Mouse (Mus musculus): ENCODE results near the gene Dagla. TPM values are rescaled to one million over a fixed set of nuclear protein-coding genes. Genes with fewer than 3 reads are reported as not detected.

Gene Dagla
- polyA plus RNA-seq, 1 experiment from 2014 or later, result 2.2 TPM

- Histone ChIP-seq H3K4me1 (peaks cover 21% of the 10 kb centered on the region), H3K9me3 (no peaks in the 10 kb centered on the region), H3K36me3 (replicated peaks) (no peaks in the 10 kb centered on the region), H3K27ac (replicated peaks) (no peak overlapping the region), H3K27me3 (replicated peaks; ENCODE audit: low read depth, poor library complexity, severe bottlenecking) (peaks cover 44% of the 10 kb centered on the region), H3K4me3 (no peak overlapping the region)
- no peak for DNase-seq (ENCODE audit: low spot score)
- 83% methylated on average over 12 of the region's 12 CpGs for WGBS
These were observed 963 bp upstream of the Dagla start for GRCm38 (mm10) chr19:10305640-10306039.

DNA sequence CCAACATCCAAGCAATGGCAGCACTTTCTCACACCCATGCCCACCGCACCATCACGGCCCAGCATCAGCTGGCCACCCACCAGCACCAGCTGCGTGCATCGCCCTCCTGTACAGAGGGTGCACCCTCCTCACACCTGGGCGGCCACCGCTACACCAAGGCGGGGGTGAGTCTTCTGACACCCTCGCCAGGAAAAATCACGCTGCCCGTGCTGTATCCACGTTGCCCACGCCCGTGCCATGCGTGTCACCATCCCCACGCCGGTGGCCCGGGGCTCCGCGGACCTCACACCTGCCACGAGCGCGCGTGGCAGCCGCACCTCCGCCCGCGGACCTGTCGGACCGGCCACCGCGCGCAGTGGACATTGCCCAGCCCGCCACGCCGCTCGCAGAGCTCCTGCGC, 282 bp downstream of the Dagla start:
- 9% methylated on average over 37 of the region's 37 CpGs for WGBS
- Histone ChIP-seq H3K4me1 (peaks cover 21% of the 10 kb centered on the region), H3K4me3 (peak overlapping the region; percentile 75), H3K27me3 (replicated peaks; ENCODE audit: low read depth, poor library complexity, severe bottlenecking) (peaks cover 44% of the 10 kb centered on the region), H3K9me3 (no peaks in the 10 kb centered on the region), H3K27ac (replicated peaks) (peak overlapping the region; percentile 84), H3K36me3 (replicated peaks) (no peaks in the 10 kb centered on the region)
- DNase-seq (ENCODE audit: low spot score), result no peak

- Histone ChIP-seq H3K36me3 (replicated peaks) (no peaks in the 10 kb centered on the region), H3K9me3 (no peaks in the 10 kb centered on the region), H3K4me1 (peaks cover 18% of the 10 kb centered on the region), H3K27me3 (replicated peaks; ENCODE audit: low read depth, poor library complexity, severe bottlenecking) (peaks cover 44% of the 10 kb centered on the region), H3K27ac (replicated peaks) (no peak overlapping the region), H3K4me3 (no peak overlapping the region)
- DNase-seq (ENCODE audit: low spot score), result no peak
- WGBS, result 88% methylated on average over 3 of the region's 3 CpGs
These were observed 1.8 kb downstream of the Dagla start for GRCm38 (mm10) chr19:10302852-10303251.

GRCm38 (mm10) chr19:10301866-10302356, 2.8 kb downstream of the Dagla start:
- Histone ChIP-seq H3K4me3 (no peak overlapping the region), H3K27me3 (replicated peaks; ENCODE audit: low read depth, poor library complexity, severe bottlenecking) (peaks cover 44% of the 10 kb centered on the region), H3K4me1 (peaks cover 28% of the 10 kb centered on the region), H3K27ac (replicated peaks) (no peak overlapping the region), H3K36me3 (replicated peaks) (no peaks in the 10 kb centered on the region), H3K9me3 (no peaks in the 10 kb centered on the region)
- no peak for DNase-seq (ENCODE audit: low spot score)
- WGBS, result 88% methylated on average over 4 of the region's 4 CpGs

DNA sequence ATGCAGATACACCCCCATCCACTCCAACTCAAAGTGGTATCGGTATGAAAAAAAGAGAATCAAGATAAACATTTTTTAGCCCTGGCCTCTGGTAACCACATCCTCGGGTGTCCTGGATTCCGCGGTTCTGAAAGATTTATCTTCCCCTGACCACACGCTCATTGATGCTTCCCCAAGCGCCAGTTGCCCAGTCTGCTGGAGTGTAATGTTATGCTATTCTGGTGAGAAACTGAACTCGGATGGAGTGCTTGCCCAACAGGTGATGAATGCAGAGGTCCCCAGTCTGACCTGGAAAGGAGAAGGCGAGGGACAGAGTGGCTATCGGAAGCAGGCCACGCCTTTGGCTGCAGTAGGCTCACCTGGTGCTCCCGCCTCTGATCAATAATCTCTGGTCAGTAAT, 3.4 kb downstream of the Dagla start:
- 86% methylated on average over 11 of the region's 11 CpGs for WGBS
- peaks cover 34% of the 10 kb centered on the region for H3K4me1 ChIP-seq
- no peak overlapping the region for H3K4me3 ChIP-seq
- no peaks in the 10 kb centered on the region for H3K36me3 ChIP-seq (replicated peaks)
- H3K27ac ChIP-seq (replicated peaks), result no peak overlapping the region
- no peaks in the 10 kb centered on the region for H3K9me3 ChIP-seq
- peaks cover 43% of the 10 kb centered on the region for H3K27me3 ChIP-seq (replicated peaks; ENCODE audit: low read depth, poor library complexity, severe bottlenecking)
- no peak for DNase-seq (ENCODE audit: low spot score)

DNA sequence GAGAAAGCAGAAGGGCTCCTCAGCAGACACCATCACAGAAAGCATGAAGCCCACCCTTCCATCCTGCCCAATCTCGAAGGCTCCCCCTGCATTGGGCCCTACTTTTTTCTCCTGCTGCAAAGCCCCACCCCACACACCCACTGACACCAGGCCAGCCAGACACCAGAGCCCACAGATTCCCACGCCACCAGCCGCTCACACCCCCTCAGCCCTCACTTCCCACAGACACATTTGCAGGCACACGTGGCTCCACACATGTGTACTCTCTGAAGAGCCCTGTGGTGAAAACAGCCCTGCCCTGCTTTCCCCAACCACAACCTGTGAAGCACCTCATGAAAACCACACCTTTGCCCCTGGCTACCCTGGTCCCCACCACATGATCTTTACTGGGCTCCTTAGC, 3.9 kb downstream of the Dagla start:
- Histone ChIP-seq H3K4me1 (peaks cover 39% of the 10 kb centered on the region), H3K36me3 (replicated peaks) (no peaks in the 10 kb centered on the region), H3K27me3 (replicated peaks; ENCODE audit: low read depth, poor library complexity, severe bottlenecking) (peaks cover 39% of the 10 kb centered on the region), H3K4me3 (no peak overlapping the region), H3K27ac (replicated peaks) (no peak overlapping the region), H3K9me3 (no peaks in the 10 kb centered on the region)
- 91% methylated on average over 4 of the region's 4 CpGs for WGBS
- DNase-seq (ENCODE audit: low spot score), result no peak

DNA sequence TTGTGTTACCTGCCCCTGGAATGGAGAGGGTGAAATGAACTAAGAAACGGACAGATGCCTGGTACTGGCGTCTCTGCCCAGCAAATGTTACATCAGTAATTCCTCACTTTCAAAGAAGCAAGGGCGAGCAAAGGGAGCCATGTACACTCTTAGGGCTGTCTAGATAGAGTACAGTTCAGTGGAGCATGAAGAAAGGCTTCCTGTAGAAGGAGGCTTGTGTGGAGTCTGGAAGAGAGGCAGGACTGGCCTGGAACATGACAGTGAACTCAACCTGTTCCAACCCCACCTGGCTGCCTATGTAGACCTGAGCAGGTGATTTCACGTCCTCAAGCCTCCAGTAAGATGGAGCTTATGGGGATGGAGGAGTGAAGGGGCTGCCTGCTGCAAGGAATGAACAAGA, 6.4 kb downstream of the Dagla start:
- WGBS, result 74% methylated on average over 4 of the region's 4 CpGs
- DNase-seq (ENCODE audit: low spot score), result no peak
- H3K27me3 ChIP-seq (replicated peaks; ENCODE audit: low read depth, poor library complexity, severe bottlenecking), result peaks cover 23% of the 10 kb centered on the region
- no peaks in the 10 kb centered on the region for H3K36me3 ChIP-seq (replicated peaks)
- peaks cover 42% of the 10 kb centered on the region for H3K4me1 ChIP-seq
- no peaks in the 10 kb centered on the region for H3K9me3 ChIP-seq
- no peak overlapping the region for H3K4me3 ChIP-seq
- H3K27ac ChIP-seq (replicated peaks), result no peak overlapping the region

DNA sequence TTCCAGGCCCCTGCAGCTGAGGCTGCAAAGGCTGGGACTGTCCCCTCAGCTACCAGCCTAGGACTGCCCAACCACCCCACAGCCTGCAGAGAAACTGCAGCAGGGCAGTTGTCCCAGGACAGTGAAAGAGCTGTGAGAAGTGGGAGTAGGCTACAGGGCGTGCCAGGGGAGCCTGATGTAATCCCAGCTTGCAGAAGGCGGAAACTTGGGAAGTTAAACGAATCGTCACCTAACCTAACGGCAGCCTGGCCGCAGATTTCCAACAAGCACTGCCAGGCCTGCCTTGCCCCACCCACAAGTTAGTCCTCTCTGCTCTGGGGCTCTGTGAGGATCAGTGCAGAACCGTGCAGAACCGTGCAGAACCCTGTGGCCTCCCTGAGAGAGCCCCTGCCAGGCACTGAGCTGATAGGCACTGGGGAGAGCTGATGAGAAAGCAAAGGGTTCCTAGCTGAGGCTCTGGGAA, 7.6 kb downstream of the Dagla start:
- Histone ChIP-seq H3K4me3 (no peak overlapping the region), H3K36me3 (replicated peaks) (no peaks in the 10 kb centered on the region), H3K4me1 (peaks cover 46% of the 10 kb centered on the region), H3K27ac (replicated peaks) (peak overlapping the region; percentile 79), H3K27me3 (replicated peaks; ENCODE audit: low read depth, poor library complexity, severe bottlenecking) (peaks cover 11% of the 10 kb centered on the region), H3K9me3 (no peaks in the 10 kb centered on the region)
- WGBS, result 35% methylated on average over 8 of the region's 8 CpGs
- no peak for DNase-seq (ENCODE audit: low spot score)

- peak; percentile 38 for DNase-seq (ENCODE audit: low spot score)
- Histone ChIP-seq H3K36me3 (replicated peaks) (no peaks in the 10 kb centered on the region), H3K27ac (replicated peaks) (peak overlapping the region; percentile 79), H3K4me1 (peaks cover 51% of the 10 kb centered on the region), H3K4me3 (no peak overlapping the region), H3K9me3 (no peaks in the 10 kb centered on the region), H3K27me3 (replicated peaks; ENCODE audit: low read depth, poor library complexity, severe bottlenecking) (peaks cover 7% of the 10 kb centered on the region)
- 20% methylated on average over 5 of the region's 5 CpGs for WGBS
These were observed 8.4 kb downstream of the Dagla start for GRCm38 (mm10) chr19:10296306-10296705.

DNA sequence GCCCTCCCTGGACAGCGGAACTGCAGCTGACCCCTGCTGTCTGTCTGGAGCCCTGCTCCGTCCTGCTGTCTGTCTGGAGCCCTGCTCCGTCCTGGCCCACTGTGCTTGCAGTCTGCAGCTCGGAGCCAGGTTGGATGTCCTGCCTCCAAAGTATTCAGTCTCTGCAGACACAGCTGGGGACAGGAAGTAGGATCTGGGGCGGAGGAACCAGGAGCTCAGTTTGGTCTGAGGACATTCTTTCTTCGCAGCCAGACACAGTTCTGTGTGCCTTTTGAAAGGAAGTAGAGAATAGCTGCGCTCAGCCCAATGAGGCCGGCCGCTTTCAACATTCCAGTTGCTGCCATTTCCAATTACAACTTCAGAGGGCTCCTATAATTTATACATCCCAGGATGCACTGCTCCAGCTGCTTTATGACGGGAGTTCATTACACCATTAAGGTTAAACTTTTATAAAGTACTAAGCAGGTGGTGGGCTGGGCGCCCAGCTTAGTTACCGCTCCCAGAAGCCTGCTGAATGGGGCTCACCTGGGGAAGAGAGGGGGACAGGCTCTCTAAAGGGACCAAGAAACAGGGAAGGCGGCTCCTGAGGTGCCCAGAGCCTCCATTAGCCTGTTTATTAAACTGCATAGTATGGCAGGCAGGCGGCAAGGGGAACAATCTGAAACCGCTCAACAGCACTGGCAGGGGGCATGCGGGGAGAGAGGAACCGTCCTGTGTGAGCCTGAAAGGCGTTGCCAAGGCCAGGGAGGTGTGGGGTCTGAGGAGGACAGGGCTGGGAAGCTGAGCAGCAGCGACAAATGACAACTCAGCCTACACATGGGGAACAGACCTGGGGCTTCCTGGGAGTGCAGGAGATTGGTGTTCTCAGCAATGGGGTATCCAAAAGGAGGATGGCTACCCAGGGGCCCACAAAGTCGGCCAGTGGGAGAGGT, 9.8 kb downstream of the Dagla start:
- no peaks in the 10 kb centered on the region for H3K36me3 ChIP-seq (replicated peaks)
- H3K9me3 ChIP-seq, result no peaks in the 10 kb centered on the region
- peaks cover 7% of the 10 kb centered on the region for H3K27me3 ChIP-seq (replicated peaks; ENCODE audit: low read depth, poor library complexity, severe bottlenecking)
- H3K4me1 ChIP-seq, result peaks cover 63% of the 10 kb centered on the region
- peak overlapping the region; percentile 79 for H3K27ac ChIP-seq (replicated peaks)
- peak overlapping the region; percentile 23 for H3K4me3 ChIP-seq
- 43% methylated on average over 20 of the region's 20 CpGs for WGBS
- DNase-seq (ENCODE audit: low spot score), result peak; percentile 55

DNA sequence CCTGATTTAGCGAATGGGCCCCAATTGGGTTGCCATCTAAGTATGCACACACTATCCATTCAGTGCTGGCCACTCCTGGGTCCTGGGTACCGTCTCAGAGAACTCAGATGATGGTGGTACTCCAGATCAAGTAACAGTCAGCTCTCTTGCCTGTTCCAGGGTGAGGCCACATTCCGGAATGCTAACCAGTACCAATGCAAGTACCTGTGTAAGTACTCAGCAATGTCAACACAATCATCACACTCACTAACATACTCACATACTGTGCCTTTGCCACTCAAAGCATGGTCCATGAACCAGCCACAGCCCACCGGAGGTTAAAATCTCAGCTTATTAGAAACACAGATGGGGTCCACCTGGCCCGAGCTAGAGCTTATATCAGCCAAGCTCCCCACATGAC, 10.7 kb downstream of the Dagla start:
- DNase-seq (ENCODE audit: low spot score), result no peak
- H3K4me3 ChIP-seq, result no peak overlapping the region
- WGBS, result 80% methylated on average over 5 of the region's 5 CpGs
- peaks cover 7% of the 10 kb centered on the region for H3K27me3 ChIP-seq (replicated peaks; ENCODE audit: low read depth, poor library complexity, severe bottlenecking)
- H3K4me1 ChIP-seq, result peaks cover 71% of the 10 kb centered on the region
- no peaks in the 10 kb centered on the region for H3K9me3 ChIP-seq
- peak overlapping the region; percentile 79 for H3K27ac ChIP-seq (replicated peaks)
- H3K36me3 ChIP-seq (replicated peaks), result no peaks in the 10 kb centered on the region

DNA sequence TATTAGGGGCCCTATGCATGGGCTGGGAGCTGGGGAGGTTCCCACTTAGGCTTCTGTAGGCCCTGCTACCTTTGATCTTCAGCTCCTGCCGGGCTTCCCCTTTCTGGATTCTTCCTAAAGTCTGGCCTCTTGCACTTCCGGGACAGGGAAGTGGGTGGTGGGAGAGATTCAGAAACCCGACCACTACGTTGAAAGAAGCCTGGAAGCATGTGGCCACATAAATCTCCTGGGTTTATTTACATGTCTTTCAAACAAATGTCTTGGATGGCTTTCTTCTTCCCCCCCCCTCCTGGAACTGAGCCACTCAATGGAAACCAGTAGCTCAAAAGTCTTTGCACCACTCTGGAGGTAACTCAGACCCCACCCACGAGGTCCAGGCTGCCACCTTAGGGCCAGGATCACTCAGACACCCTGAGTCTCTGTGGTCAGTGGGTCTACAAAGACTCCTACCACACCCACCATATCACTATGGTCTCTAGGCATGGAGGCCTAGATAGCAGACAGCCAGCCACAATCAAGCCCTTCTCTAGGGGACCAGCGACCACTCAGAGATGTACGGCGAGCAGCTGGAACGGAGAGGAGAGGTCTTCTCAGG, 12.7 kb downstream of the Dagla start:
- Histone ChIP-seq H3K4me1 (peaks cover 61% of the 10 kb centered on the region), H3K27ac (replicated peaks) (no peak overlapping the region; the same call in 1 of the 2 replicates), H3K9me3 (no peaks in the 10 kb centered on the region), H3K4me3 (no peak overlapping the region), H3K36me3 (replicated peaks) (no peaks in the 10 kb centered on the region), H3K27me3 (replicated peaks; ENCODE audit: low read depth, poor library complexity, severe bottlenecking) (peaks cover 7% of the 10 kb centered on the region)
- 85% methylated on average over 9 of the region's 9 CpGs for WGBS
- no peak for DNase-seq (ENCODE audit: low spot score)

All from embryonic facial prominence, embryonic 10.5 days (tissue).